Mouse (Mus musculus) kidney, postnatal 4 days (tissue): ENCODE measurements around the gene Fap.

ENCODE experiments used
- DNase-seq, 2 experiments: peaks; one replicate each; pipeline ENCODE4 v3.0.0; 2021; ENCODE audit warnings: mixed read lengths in 2 of 2

Fap gene

DNA sequence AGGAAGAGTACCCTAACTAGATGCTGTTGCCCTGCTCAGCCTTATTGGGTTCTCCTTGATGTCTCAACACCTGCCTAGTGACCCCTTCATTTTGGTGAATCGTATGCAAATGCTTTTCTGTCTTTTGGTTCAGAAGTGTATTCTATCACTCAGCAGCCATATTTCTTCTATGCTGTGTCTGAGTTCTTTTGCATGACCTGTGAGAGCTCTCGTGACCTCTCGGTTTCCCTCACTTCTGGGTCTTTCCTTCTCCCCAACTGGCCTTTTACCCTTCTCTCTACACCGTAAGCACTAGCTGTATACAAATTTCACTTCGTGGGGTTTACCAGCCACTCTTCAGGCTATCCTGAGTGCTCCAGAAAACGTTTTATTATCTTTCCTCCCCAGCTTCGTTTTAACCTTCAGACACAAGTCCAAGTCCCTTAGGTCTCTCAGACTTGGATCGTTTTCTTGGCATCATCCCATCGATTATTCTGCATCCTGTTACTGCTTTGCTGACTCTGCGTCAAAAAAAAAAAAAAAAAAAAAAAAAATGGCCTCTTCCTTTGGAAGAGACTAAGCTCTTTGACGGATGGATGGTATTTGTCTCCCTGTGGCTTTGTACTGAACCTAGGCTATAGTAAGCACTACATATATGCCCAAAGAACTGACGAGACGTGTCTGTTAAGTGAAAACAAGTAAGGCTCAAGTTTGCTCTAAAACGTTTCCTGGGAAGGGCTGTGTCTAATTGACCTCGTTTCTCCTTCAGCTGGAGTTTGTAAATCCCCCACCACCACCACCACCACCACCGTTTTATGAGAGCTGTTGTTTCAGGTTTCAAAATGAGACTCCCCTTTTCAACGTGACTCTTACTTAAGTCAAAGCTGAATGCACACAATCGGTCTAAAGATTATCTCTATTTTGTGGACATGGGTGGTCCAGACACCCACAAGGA lies 114.4 kb downstream of the Fap start:
- DNase-seq: no peak

DNA sequence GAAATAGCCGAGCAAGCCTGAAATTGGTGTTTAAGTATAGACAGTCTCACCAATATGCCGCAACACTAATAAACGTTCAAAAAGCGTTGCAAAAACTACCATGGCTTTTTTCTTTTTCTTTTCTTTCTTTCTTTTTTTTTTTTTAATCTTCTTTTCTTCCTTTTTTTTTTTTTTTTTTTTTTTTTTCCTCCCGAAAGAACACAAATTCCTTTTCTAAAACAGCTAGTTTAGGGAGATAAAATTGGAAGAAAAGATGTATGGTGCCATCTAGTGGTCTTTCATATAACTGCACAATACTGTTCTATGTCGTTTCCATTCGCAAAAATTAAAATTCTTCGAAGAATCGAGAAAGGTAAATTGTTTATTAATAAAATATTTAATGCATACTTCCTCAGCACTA lies 115.8 kb downstream of the Fap start:
- no peak for DNase-seq

DNA sequence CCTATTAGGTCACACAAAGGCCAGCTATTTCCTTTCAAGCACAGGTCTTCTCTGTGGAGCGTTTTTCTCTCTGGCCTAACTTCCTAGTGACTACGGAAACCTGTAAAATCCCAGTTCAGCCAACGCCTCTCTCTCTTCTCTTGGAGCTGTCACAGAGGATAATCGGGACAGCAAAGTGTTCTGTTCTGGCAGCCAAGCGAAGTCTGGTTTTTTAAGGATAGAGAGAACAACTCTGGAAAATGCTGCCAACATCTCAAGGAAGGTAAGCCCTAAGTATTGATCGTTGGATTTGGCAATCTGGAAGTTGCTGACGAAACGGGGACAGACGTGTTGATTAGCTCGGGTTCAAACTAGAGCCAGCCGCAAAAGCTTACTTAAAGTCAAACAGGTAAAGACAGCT lies 118.9 kb downstream of the Fap start:
- no peak for DNase-seq

DNA sequence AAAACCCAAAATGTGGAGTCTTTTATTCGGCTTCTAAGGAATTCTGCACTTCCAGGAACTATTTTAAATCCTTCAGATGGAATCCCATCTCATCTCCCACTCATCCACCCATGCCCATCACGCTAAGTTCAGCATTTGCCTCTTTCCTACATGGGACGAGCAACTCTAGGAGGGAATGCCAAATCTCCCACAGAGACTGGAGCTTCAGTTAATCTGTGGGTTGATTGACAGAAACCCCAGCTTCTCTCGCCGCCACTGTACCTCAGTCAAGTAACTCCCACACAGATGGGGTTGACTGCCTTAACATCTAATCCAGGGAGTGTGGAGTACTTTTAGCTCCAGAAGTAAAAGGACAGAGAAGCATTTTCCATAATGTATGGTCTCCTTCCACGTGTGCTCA lies 119.8 kb downstream of the Fap start:
- DNase-seq: no peak
